Mouse (Mus musculus): Measurements from ENCODE around the gene Sct.
A peak's percentile ranks its signal among the peaks of the same experiment; 100 is the strongest.

- TF ChIP-seq CTCF (IDR thresholded peaks at IDR 0.05; ENCODE audit: control insufficient read depth, insufficient read depth, insufficient read length) (no peak), USF1 (IDR thresholded peaks at IDR 0.05; ENCODE audit: low read depth) (no peak), MYOD1 (IDR thresholded peaks at IDR 0.05; ENCODE audit: control insufficient read depth, insufficient read length, low read depth) (peak; percentile 20), MAX (IDR thresholded peaks at IDR 0.05) (no peak), CEBPB (IDR thresholded peaks at IDR 0.05; ENCODE audit: low read depth) (no peak), MYOG (IDR thresholded peaks at IDR 0.05; ENCODE audit: control insufficient read depth, extremely low read depth, insufficient read length) (no peak)
These were observed at the start of gene Sct for GRCm38 (mm10) chr7:141278766-141279590.
